Mouse (Mus musculus) C2C12 (cell line): Measurements from ENCODE around the gene Suclg2.

Experiments
- CTCF ChIP-seq: IDR thresholded peaks from one replicate; pipeline ENCODE4 v1.5.1; 2011; ENCODE audit not compliant: control insufficient read depth, insufficient read depth, insufficient read length
- MAX ChIP-seq: IDR thresholded peaks from one replicate; pipeline ENCODE4 v1.6.1; 2011; ENCODE audit warnings: mild to moderate bottlenecking, control low read depth
- MYOG ChIP-seq: IDR thresholded peaks from one replicate; pipeline ENCODE4 v1.6.1; 2011; ENCODE audit not compliant: control insufficient read depth, insufficient read length; ENCODE audit errors: extremely low read depth

GRCm38 (mm10) chr6:95579792-95580191 is 138.8 kb downstream of the Suclg2 start:
- TF ChIP-seq MAX (no peak), MYOG (no peak), CTCF (no peak)
